21 mouse cellular contexts compared by ENCODE assay signal in the genomic region with DNA sequence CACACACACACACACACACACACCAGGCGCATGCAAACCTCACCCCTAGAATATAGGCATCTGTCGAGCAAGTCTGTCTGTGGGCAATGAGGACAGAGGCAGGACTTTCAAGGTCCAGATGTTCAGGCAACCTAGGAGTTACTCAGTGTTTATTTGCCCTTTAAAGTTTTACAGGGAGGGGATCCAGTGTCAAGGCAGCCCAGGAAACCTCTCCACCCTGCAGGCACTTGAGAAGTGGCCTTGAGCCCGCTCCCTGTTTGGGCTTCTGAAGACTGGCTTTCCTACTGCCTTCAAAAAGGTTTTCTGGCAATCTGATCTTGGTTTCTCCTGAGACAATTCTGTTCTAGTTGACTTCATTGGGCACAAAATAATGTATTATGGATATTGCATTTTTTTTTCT.
A peak's percentile ranks its signal among the peaks of the same experiment; 100 is the strongest.
DNase-seq lines count a peak whose midpoint lies in the region; ATAC-seq and TF ChIP-seq lines count a peak whose summit lies in the region.
"Had no signal": no experiment of that assay in that cellular context is flagged by ENCODE, and none has a peak within 500 bp of the region (broad histone marks: within the 10 kb centered on the region; RNA-seq: fewer than 3 reads in every experiment).

No protein-coding gene starts in this region.

- H3K27me3 ChIP-seq in forebrain, embryonic 12.5 days, result no peaks in the 10 kb centered on the region
- no peaks in the 10 kb centered on the region for H3K27me3 ChIP-seq in forebrain, embryonic 16.5 days (replicated peaks; ENCODE audit: control insufficient read depth, insufficient read depth, low read length)
- H3K27me3 ChIP-seq in midbrain, postnatal 0 days (ENCODE audit: insufficient read depth, low read length), result no peaks in the 10 kb centered on the region
- no peaks in the 10 kb centered on the region for H3K27me3 ChIP-seq in midbrain, embryonic 10.5 days (ENCODE audit: low read depth, poor library complexity, severe bottlenecking)
- H3K27me3 ChIP-seq: embryonic facial prominence, embryonic 15.5 days; forebrain, embryonic 15.5 days had no signal

- no peaks in the 10 kb centered on the region for H3K4me1 ChIP-seq in forebrain, embryonic 12.5 days
- H3K4me1 ChIP-seq in forebrain, embryonic 16.5 days (replicated peaks; ENCODE audit: control insufficient read depth, insufficient read depth, low read length), result no peaks in the 10 kb centered on the region
- no peaks in the 10 kb centered on the region for H3K4me1 ChIP-seq in midbrain, postnatal 0 days (ENCODE audit: insufficient read depth, low read length)
- H3K4me1 ChIP-seq in midbrain, embryonic 10.5 days, result 0 out of 2 replicates have a peak, but pooled peaks cover 3% of the 10 kb centered on the region
- H3K4me1 ChIP-seq: embryonic facial prominence, embryonic 15.5 days; forebrain, embryonic 10.5 days; forebrain, embryonic 15.5 days had no signal

- H3K4me2 ChIP-seq in forebrain, embryonic 12.5 days, result no peak overlapping the region
- no peak overlapping the region for H3K4me2 ChIP-seq in forebrain, embryonic 16.5 days (ENCODE audit: low read length)
- no peak overlapping the region for H3K4me2 ChIP-seq in midbrain, postnatal 0 days (ENCODE audit: low read depth, low read length, poor library complexity, severe bottlenecking)
- H3K4me2 ChIP-seq: embryonic facial prominence, embryonic 15.5 days; forebrain, embryonic 15.5 days; heart, embryonic 11.5 days had no signal

- ATAC-seq in forebrain, embryonic 12.5 days (ENCODE audit: low FRiP score), result peak; percentile 17; the same call in 1 of the 2 replicates
- ATAC-seq in forebrain, embryonic 16.5 days, result no peak
- no peak for ATAC-seq in midbrain, postnatal 0 days (ENCODE audit: low FRiP score)
- ATAC-seq: forebrain, embryonic 15.5 days; hindbrain, embryonic 16.5 days had no signal

- H3K27ac ChIP-seq in forebrain, embryonic 12.5 days, result no peak overlapping the region
- H3K27ac ChIP-seq in forebrain, embryonic 16.5 days (ENCODE audit: low read length), result no peak overlapping the region
- H3K27ac ChIP-seq in midbrain, postnatal 0 days (ENCODE audit: low read depth, low read length), result 0 out of 2 replicates have a peak overlapping the region, but pooled peaks have one; percentile 26
- H3K27ac ChIP-seq in midbrain, embryonic 10.5 days (replicated peaks), result no peak overlapping the region
- H3K27ac ChIP-seq: embryonic facial prominence, embryonic 15.5 days; forebrain, embryonic 10.5 days; forebrain, embryonic 15.5 days; heart, adult 2 months; hindbrain, embryonic 10.5 days had no signal

- WGBS in forebrain, embryonic 12.5 days, result 86% methylated on average over 3 of the region's 3 CpGs
- 85% methylated on average over 3 of the region's 3 CpGs for WGBS in forebrain, embryonic 16.5 days
- WGBS in midbrain, postnatal 0 days, result 76% methylated on average over 3 of the region's 3 CpGs
- 85% methylated on average over 3 of the region's 3 CpGs for WGBS in midbrain, embryonic 10.5 days

- no peaks in the 10 kb centered on the region for H3K36me3 ChIP-seq in forebrain, embryonic 12.5 days (replicated peaks)
- H3K36me3 ChIP-seq in forebrain, embryonic 16.5 days (ENCODE audit: control insufficient read depth, insufficient read depth), result no peaks in the 10 kb centered on the region
- no peaks in the 10 kb centered on the region for H3K36me3 ChIP-seq in midbrain, postnatal 0 days (ENCODE audit: insufficient read depth, low read length)
- no peaks in the 10 kb centered on the region for H3K36me3 ChIP-seq in midbrain, embryonic 10.5 days
- H3K36me3 ChIP-seq: embryonic facial prominence, embryonic 15.5 days; forebrain, embryonic 10.5 days; forebrain, embryonic 15.5 days; hindbrain, embryonic 10.5 days had no signal

- no peak overlapping the region for H3K4me3 ChIP-seq in forebrain, embryonic 12.5 days (replicated peaks)
- H3K4me3 ChIP-seq in forebrain, embryonic 16.5 days (replicated peaks; ENCODE audit: low read length), result no peak overlapping the region
- H3K4me3 ChIP-seq in midbrain, postnatal 0 days (ENCODE audit: low read depth, low read length), result no peak overlapping the region
- no peak overlapping the region for H3K4me3 ChIP-seq in midbrain, embryonic 10.5 days
- H3K4me3 ChIP-seq: embryonic facial prominence, embryonic 15.5 days; erythroblast, embryonic 14.5 days; forebrain, embryonic 10.5 days; forebrain, embryonic 15.5 days; heart, adult 2 months; hindbrain, embryonic 10.5 days had no signal

- TF ChIP-seq CTCF in midbrain, postnatal 0 days (IDR thresholded peaks at IDR 0.05), result no peak

- no peak for DNase-seq in midbrain, postnatal 0 days (ENCODE audit: low spot score)
- no peak for DNase-seq in midbrain, embryonic 10.5 days (ENCODE audit: low spot score)
- DNase-seq in adrenal gland, postnatal 36 days, result peak; percentile 35 to 43
- no peak for DNase-seq in frontal cortex, postnatal 25 days (ENCODE audit: low spot score in 2 of 2)
- DNase-seq in urinary bladder, adult 2 months (ENCODE audit: low spot score), result no peak
- DNase-seq: cerebellum, adult 11 months; cerebellum, adult 8-10 months; cerebellum, postnatal 14 days; embryo, embryonic 11 days; gastrocnemius, postnatal 10 days; heart, adult 2 months; kidney, adult 11 months had no signal

- H3K9me3 ChIP-seq in forebrain, embryonic 12.5 days, result no peaks in the 10 kb centered on the region
- no peaks in the 10 kb centered on the region for H3K9me3 ChIP-seq in forebrain, embryonic 16.5 days (ENCODE audit: control insufficient read depth, low read length)
- no peaks in the 10 kb centered on the region for H3K9me3 ChIP-seq in midbrain, postnatal 0 days (ENCODE audit: low read length)
- H3K9me3 ChIP-seq in midbrain, embryonic 10.5 days (replicated peaks), result no peaks in the 10 kb centered on the region
- H3K9me3 ChIP-seq: embryonic facial prominence, embryonic 15.5 days; forebrain, embryonic 10.5 days; forebrain, embryonic 15.5 days; hindbrain, embryonic 10.5 days had no signal

- no peak overlapping the region for H3K9ac ChIP-seq in forebrain, embryonic 12.5 days
- H3K9ac ChIP-seq in forebrain, embryonic 16.5 days (replicated peaks; ENCODE audit: low read depth, low read length), result no peak overlapping the region
- no peak overlapping the region for H3K9ac ChIP-seq in midbrain, postnatal 0 days (replicated peaks; ENCODE audit: low read length, poor library complexity, severe bottlenecking)
- H3K9ac ChIP-seq: embryonic facial prominence, embryonic 15.5 days; forebrain, embryonic 15.5 days had no signal

Comparison
In these comparisons a context has a peak if more than half of its experiments do, and no peak if none do; other contexts are left out.
1. DNase-seq: peak in adrenal gland, postnatal 36 days (2 of 2); none in midbrain, postnatal 0 days (single experiment), midbrain, embryonic 10.5 days (single experiment), frontal cortex, postnatal 25 days (0 of 2) and urinary bladder, adult 2 months (single experiment).